Mouse (Mus musculus): ENCODE data around the gene 4930596D02Rik. TPM values are rescaled to one million over a fixed set of nuclear protein-coding genes. Genes with fewer than 3 reads are reported as not detected.

Gene 4930596D02Rik
- not detected in 2 replicates for polyA plus RNA-seq (2015; fragmentation: Nextera tagmentation; extraction: Ambion mirVana)

DNA sequence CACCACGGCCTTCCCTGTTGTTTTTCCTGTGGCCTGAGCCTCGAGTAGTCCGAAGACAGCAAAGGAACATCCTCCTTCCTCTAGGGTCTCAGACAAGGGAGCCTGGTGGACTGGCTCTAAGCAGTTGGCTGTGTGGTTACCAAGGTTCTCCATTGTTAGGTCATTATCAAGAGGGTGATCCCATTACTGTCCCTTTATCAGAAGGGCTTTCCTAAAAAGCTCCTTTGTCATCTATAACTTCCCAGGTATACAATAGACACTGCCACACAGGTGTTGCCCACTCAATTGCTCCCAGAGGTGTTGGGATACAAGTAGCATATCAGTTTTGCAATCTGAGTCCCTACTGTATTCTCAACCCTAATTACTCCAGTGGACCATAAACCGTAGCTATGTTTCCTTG, at the start of gene 4930596D02Rik:
4930596D02Rik (minus strand) TSS at position 101 of the 400 bp plus-strand sequence.
- H3K36me3 ChIP-seq (replicated peaks): no peaks in the 10 kb centered on the region
- H3K4me3 ChIP-seq (replicated peaks): no peak within 1 kb of the TSS
- ATAC-seq (ENCODE audit: insufficient read depth): no peak
- H3K4me1 ChIP-seq (replicated peaks): no peaks in the 10 kb centered on the region
- WGBS (ENCODE audit: insufficient replicate concordance): 51% methylated on average over 4 of the region's 4 CpGs
- no peaks in the 10 kb centered on the region for H3K9me3 ChIP-seq (replicated peaks)
- no peaks in the 10 kb centered on the region for H3K27me3 ChIP-seq
- H3K4me2 ChIP-seq: no peak within 1 kb of the TSS
- H3K27ac ChIP-seq (replicated peaks): no peak within 1 kb of the TSS
- no peak within 1 kb of the TSS for H3K9ac ChIP-seq

DNA sequence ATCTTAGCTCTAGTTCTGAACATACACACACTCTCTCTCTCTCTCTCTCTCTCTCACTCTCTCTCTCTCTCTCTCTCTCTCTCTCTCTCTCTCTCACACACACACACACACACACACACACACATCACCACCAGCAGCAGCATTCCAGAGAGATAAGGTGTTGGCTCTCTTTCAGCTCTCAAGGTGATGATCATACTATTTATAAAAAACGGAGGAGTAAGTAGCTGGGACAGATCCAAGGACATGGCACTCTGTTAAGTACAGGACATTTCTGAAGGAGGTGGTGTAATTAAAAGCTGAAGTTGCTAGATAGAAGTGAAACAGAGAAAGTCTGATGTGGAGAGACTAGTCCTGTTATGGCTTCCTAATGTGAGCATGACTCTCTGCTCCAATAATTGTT, 41.5 kb upstream of the 4930596D02Rik start:
- no peak for ATAC-seq (ENCODE audit: insufficient read depth)
- H3K9me3 ChIP-seq (replicated peaks): no peaks in the 10 kb centered on the region
- no peaks in the 10 kb centered on the region for H3K27me3 ChIP-seq
- no peaks in the 10 kb centered on the region for H3K4me1 ChIP-seq (replicated peaks)
- H3K4me3 ChIP-seq (replicated peaks): no peak overlapping the region
- no peak overlapping the region for H3K27ac ChIP-seq (replicated peaks)
- H3K4me2 ChIP-seq: no peak overlapping the region
- WGBS (ENCODE audit: insufficient replicate concordance): 42% methylated on average over 1 of the region's 1 CpGs
- no peaks in the 10 kb centered on the region for H3K36me3 ChIP-seq (replicated peaks)
- no peak overlapping the region for H3K9ac ChIP-seq

DNA sequence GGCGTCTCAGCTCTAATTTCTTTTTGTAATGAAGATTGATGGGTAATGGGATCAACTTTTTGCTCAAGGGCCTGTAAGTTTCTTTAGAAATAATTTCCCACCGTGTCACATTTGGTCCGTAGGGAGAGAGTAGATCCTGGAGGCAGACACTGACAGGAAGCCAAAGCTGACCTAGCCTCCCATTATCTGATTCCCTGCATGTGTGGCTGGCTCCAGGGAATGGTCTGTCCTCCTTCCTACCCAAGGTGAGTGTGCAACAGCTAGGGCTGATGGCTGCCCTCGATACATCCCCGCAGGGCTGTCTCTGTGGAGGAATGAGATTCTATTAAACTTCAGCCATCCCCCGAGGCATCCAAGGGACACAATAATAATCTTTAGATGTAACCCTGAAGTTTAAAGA, 33.5 kb upstream of the 4930596D02Rik start:
- no peak overlapping the region for H3K9ac ChIP-seq
- no peak overlapping the region for H3K4me3 ChIP-seq (replicated peaks)
- H3K4me1 ChIP-seq (replicated peaks): no peaks in the 10 kb centered on the region
- no peak for ATAC-seq (ENCODE audit: insufficient read depth)
- WGBS (ENCODE audit: insufficient replicate concordance): 64% methylated on average over 6 of the region's 6 CpGs
- no peaks in the 10 kb centered on the region for H3K36me3 ChIP-seq (replicated peaks)
- H3K27me3 ChIP-seq: no peaks in the 10 kb centered on the region
- H3K9me3 ChIP-seq (replicated peaks): no peaks in the 10 kb centered on the region
- H3K4me2 ChIP-seq: no peak overlapping the region
- H3K27ac ChIP-seq (replicated peaks): no peak overlapping the region

DNA sequence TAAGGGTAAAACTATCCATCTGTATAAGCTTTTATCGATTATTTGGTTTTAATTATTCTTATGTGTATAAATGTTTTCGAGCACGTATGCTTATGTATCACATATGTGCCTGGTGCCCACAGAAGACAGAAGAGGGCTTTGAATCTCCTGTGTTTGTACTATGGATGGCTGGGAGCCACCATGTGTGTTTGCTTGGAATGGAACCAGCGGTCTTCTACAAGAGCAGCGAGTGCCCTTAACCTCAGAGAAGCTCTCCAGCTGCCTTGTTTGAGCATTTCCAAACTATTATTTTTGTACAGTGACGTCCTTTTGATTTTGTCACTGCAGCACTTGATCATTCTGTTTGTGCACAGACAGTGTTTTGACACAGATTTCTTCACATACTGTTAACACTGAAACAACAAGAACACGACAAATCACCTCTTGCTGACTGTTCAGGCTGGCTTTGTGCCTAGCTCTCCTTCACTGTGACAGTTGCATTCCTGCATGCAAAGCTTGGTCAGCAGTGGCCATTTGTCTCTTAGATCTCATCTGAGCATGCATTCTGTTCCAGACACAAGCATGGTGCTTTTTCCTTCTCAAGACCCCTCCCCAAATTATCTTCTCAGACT, 30.4 kb upstream of the 4930596D02Rik start:
- Histone ChIP-seq H3K4me3 (replicated peaks) (no peak overlapping the region), H3K4me2 (no peak overlapping the region), H3K27ac (replicated peaks) (no peak overlapping the region), H3K4me1 (replicated peaks) (no peaks in the 10 kb centered on the region), H3K9ac (no peak overlapping the region), H3K36me3 (replicated peaks) (no peaks in the 10 kb centered on the region), H3K9me3 (replicated peaks) (no peaks in the 10 kb centered on the region), H3K27me3 (no peaks in the 10 kb centered on the region)
- WGBS (ENCODE audit: insufficient replicate concordance): 57% methylated on average over 7 of the region's 7 CpGs
- ATAC-seq (ENCODE audit: insufficient read depth): no peak

DNA sequence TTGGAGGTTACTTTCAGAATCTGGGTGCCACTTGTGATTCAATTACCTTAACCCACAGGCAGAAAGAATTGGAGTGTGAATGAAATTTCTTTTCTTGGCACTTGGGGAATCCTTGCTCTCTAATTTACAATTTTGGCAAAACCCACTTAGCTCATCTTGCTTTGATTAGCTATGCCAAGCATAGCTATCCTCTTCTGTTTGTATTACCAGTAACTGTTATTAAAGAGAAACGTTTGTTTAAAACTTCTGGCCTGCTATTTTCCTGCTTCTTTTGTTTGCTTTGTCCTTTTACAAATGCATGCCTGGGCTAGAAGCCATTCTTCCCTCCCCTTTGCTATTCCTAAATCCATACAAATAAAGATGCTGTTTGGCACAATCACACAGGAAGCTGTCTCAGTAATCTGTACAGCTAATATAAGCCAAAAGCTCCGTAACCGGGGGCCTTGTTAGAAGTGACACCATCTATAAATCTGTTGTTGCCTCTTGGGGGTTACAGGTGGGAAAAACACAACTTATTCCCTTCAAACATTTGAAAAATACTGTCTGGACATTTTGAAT, 19.0 kb downstream of the 4930596D02Rik start:
- Histone ChIP-seq H3K9ac (no peak overlapping the region), H3K36me3 (replicated peaks) (no peaks in the 10 kb centered on the region), H3K9me3 (replicated peaks) (no peaks in the 10 kb centered on the region), H3K27ac (replicated peaks) (no peak overlapping the region), H3K4me1 (replicated peaks) (no peaks in the 10 kb centered on the region), H3K4me2 (no peak overlapping the region), H3K4me3 (replicated peaks) (no peak overlapping the region), H3K27me3 (no peaks in the 10 kb centered on the region)
- no peak for ATAC-seq (ENCODE audit: insufficient read depth)
- 58% methylated on average over 3 of the region's 3 CpGs for WGBS (ENCODE audit: insufficient replicate concordance)

DNA sequence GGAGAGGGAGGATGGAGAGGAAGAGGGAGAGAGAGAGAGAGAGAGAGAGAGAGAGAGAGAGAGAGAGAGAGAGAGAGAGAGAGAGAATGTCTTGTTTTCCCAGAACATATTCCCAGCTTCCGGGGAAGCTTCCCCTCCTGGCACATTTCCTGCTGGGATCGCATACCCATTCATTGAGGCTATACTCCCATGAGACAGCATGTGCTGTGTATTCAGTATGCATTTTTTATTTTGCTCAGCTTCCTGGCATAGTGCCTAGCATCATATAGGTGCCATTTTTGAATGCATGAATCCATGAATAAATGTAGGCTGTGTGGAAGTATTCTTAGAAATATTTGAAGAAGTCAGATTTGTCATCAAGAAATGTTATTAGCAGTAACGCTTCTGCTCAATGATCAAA, 31.7 kb downstream of the 4930596D02Rik start:
- Histone ChIP-seq H3K4me1 (replicated peaks) (no peaks in the 10 kb centered on the region), H3K27me3 (no peaks in the 10 kb centered on the region), H3K9me3 (replicated peaks) (no peaks in the 10 kb centered on the region), H3K4me2 (no peak overlapping the region), H3K36me3 (replicated peaks) (no peaks in the 10 kb centered on the region), H3K4me3 (replicated peaks) (no peak overlapping the region), H3K9ac (no peak overlapping the region), H3K27ac (replicated peaks) (no peak overlapping the region)
- 74% methylated on average over 3 of the region's 3 CpGs for WGBS (ENCODE audit: insufficient replicate concordance)
- no peak for ATAC-seq (ENCODE audit: insufficient read depth)

DNA sequence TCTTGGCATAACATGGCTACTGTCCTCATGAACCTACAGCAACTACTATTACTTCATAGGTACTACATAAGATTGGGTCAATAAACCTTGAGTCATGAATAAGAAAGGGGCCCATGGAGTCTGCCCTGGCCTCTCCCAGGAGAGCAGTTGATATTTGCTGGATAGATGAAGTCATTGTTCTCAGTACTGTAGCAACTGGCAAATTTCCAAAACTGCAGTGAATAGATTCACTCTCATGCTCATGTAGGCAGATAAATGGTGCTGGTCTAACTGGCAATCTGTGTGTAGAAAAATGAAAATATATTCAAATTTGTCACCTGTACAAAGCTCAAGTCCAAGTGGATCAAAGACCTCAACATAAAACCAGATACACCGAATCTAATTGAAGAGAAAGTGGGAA, 38.5 kb downstream of the 4930596D02Rik start:
- no peak for ATAC-seq (ENCODE audit: insufficient read depth)
- Histone ChIP-seq H3K9me3 (replicated peaks) (no peaks in the 10 kb centered on the region), H3K4me3 (replicated peaks) (no peak overlapping the region), H3K4me2 (no peak overlapping the region), H3K36me3 (replicated peaks) (no peaks in the 10 kb centered on the region), H3K9ac (no peak overlapping the region), H3K4me1 (replicated peaks) (no peaks in the 10 kb centered on the region), H3K27ac (replicated peaks) (no peak overlapping the region), H3K27me3 (no peaks in the 10 kb centered on the region)
- 44% methylated on average over 1 of the region's 1 CpGs for WGBS (ENCODE audit: insufficient replicate concordance)
